Comparison of ENCODE assay signal across 22 mouse cellular contexts in the genomic region with DNA sequence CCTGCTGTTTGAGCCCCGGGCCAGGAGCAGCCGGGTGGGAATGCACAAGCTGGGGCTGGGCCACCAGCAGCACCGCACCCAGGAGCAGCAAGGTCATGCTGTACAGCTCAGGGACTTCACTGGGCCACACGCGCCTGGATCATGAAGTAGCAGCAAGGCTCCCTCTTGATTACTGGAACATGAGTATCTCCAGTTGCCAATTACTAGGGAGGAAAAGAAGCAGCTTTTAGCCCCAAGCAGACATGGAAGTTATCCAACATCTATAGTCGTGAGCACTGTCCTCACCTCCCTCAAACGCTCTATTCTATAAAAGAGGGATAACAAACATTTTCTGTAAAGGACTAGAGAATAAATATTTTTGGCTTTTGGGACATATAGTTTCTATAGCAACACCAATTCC.
A peak's percentile ranks its signal among the peaks of the same experiment; 100 is the strongest.
DNase-seq lines count a peak whose midpoint lies in the region; ATAC-seq and TF ChIP-seq lines count a peak whose summit lies in the region.
"Had no signal": no experiment of that assay in that cellular context is flagged by ENCODE, and none has a peak within 500 bp of the region (broad histone marks: within the 10 kb centered on the region; RNA-seq: fewer than 3 reads in every experiment).

No protein-coding gene starts in this region.

- no peaks in the 10 kb centered on the region for H3K9me3 ChIP-seq in hindbrain, embryonic 14.5 days (ENCODE audit: control insufficient read depth, low read length)
- H3K9me3 ChIP-seq in hindbrain, postnatal 0 days (ENCODE audit: low read length) = no peaks in the 10 kb centered on the region
- H3K9me3 ChIP-seq in midbrain, embryonic 11.5 days (ENCODE audit: control insufficient read depth, low read length) = no peaks in the 10 kb centered on the region
- no peaks in the 10 kb centered on the region for H3K9me3 ChIP-seq in midbrain, embryonic 16.5 days (replicated peaks; ENCODE audit: control insufficient read depth, low read length, poor library complexity, severe bottlenecking)
- H3K9me3 ChIP-seq: embryonic facial prominence, embryonic 12.5 days; embryonic facial prominence, embryonic 15.5 days; hindbrain, embryonic 13.5 days; intestine, embryonic 15.5 days had no signal

- H3K27me3 ChIP-seq in hindbrain, embryonic 14.5 days (ENCODE audit: control insufficient read depth, insufficient read depth, low read length) = no peaks in the 10 kb centered on the region
- H3K27me3 ChIP-seq in hindbrain, postnatal 0 days (ENCODE audit: insufficient read depth, low read length) = no peaks in the 10 kb centered on the region
- no peaks in the 10 kb centered on the region for H3K27me3 ChIP-seq in midbrain, embryonic 11.5 days (ENCODE audit: control insufficient read depth, insufficient read depth, low read length)
- no peaks in the 10 kb centered on the region for H3K27me3 ChIP-seq in midbrain, embryonic 16.5 days (ENCODE audit: control insufficient read depth, insufficient read depth, low read depth, low read length)
- H3K27me3 ChIP-seq: embryonic facial prominence, embryonic 12.5 days; embryonic facial prominence, embryonic 15.5 days; hindbrain, embryonic 13.5 days; intestine, embryonic 15.5 days had no signal

- H3K4me3 ChIP-seq in hindbrain, embryonic 14.5 days (replicated peaks; ENCODE audit: low read length) = no peak overlapping the region
- H3K4me3 ChIP-seq in hindbrain, postnatal 0 days (ENCODE audit: low read length) = no peak overlapping the region
- no peak overlapping the region for H3K4me3 ChIP-seq in midbrain, embryonic 11.5 days (ENCODE audit: low read depth, low read length)
- no peak overlapping the region for H3K4me3 ChIP-seq in midbrain, embryonic 16.5 days (ENCODE audit: low read depth, low read length)
- H3K4me3 ChIP-seq: embryonic facial prominence, embryonic 12.5 days; embryonic facial prominence, embryonic 15.5 days; hindbrain, embryonic 13.5 days; intestine, embryonic 15.5 days had no signal

- peak; percentile 51; the same call in 1 of the 2 replicates for ATAC-seq in hindbrain, embryonic 14.5 days (ENCODE audit: low FRiP score)
- no peak for ATAC-seq in hindbrain, postnatal 0 days
- no peak for ATAC-seq in midbrain, embryonic 11.5 days (ENCODE audit: low FRiP score)
- no peak for ATAC-seq in midbrain, embryonic 16.5 days
- ATAC-seq: CD4-positive, CD25-positive, alpha-beta regulatory T cell, adult 4 months; forebrain, embryonic 14.5 days; forebrain, postnatal 0 days; intestine, embryonic 15.5 days had no signal

- H3K4me1 ChIP-seq in hindbrain, embryonic 14.5 days (replicated peaks; ENCODE audit: control insufficient read depth, insufficient read depth, low read length) = no peaks in the 10 kb centered on the region
- H3K4me1 ChIP-seq in hindbrain, postnatal 0 days (ENCODE audit: insufficient read depth, low read length) = 0 out of 2 replicates have a peak, but pooled peaks cover under 1% of the 10 kb centered on the region
- no peaks in the 10 kb centered on the region for H3K4me1 ChIP-seq in midbrain, embryonic 11.5 days (ENCODE audit: control insufficient read depth, insufficient read depth, low read length)
- peaks cover under 1% of the 10 kb centered on the region; the same call in 1 of the 2 replicates for H3K4me1 ChIP-seq in midbrain, embryonic 16.5 days (ENCODE audit: control insufficient read depth, insufficient read depth, low read length)
- H3K4me1 ChIP-seq: embryonic facial prominence, embryonic 12.5 days; embryonic facial prominence, embryonic 15.5 days; hindbrain, embryonic 13.5 days; intestine, embryonic 15.5 days had no signal

- no peak overlapping the region for H3K27ac ChIP-seq in hindbrain, embryonic 14.5 days
- H3K27ac ChIP-seq in hindbrain, postnatal 0 days = no peak overlapping the region
- no peak overlapping the region for H3K27ac ChIP-seq in midbrain, embryonic 11.5 days (ENCODE audit: low read depth, low read length)
- H3K27ac ChIP-seq in midbrain, embryonic 16.5 days (ENCODE audit: low read length) = no peak overlapping the region; the same call in 1 of the 2 replicates
- H3K27ac ChIP-seq: embryonic facial prominence, embryonic 12.5 days; embryonic facial prominence, embryonic 15.5 days; hindbrain, embryonic 13.5 days; intestine, embryonic 15.5 days had no signal

- peak; percentile 34 for DNase-seq in cerebellum, adult 9-10 months
- DNase-seq in cerebellum, adult 11-12 months = no peak
- no peak for DNase-seq in hindbrain, embryonic 14.5 days (ENCODE audit: low spot score)
- no peak for DNase-seq in hindbrain, postnatal 0 days (ENCODE audit: low spot score)
- peak; percentile 47 for DNase-seq in midbrain, embryonic 11.5 days (ENCODE audit: low spot score, missing footprints)
- DNase-seq in brain, adult 2 months (ENCODE audit: low read depth, low spot score) = peak; percentile 56
- no peak for DNase-seq in heart, adult 18-20 months
- DNase-seq: adrenal gland, adult 2 months; adrenal gland, postnatal 14 days; cerebellum, adult 8-10 months; forebrain, postnatal 0 days; gastrocnemius, postnatal 10 days; gastrocnemius, postnatal 36 days; kidney, adult 11 months had no signal

- 90% methylated on average over 7 of the region's 7 CpGs for WGBS in hindbrain, embryonic 14.5 days
- 70% methylated on average over 7 of the region's 7 CpGs for WGBS in hindbrain, postnatal 0 days
- WGBS in midbrain, embryonic 11.5 days = 89% methylated on average over 7 of the region's 7 CpGs
- WGBS in midbrain, embryonic 16.5 days = 87% methylated on average over 7 of the region's 7 CpGs

- H3K9ac ChIP-seq in hindbrain, embryonic 14.5 days = no peak overlapping the region
- no peak overlapping the region for H3K9ac ChIP-seq in hindbrain, postnatal 0 days (replicated peaks; ENCODE audit: low read length)
- no peak overlapping the region for H3K9ac ChIP-seq in midbrain, embryonic 11.5 days (ENCODE audit: low read length)
- H3K9ac ChIP-seq in midbrain, embryonic 16.5 days (ENCODE audit: low read depth, low read length) = no peak overlapping the region
- H3K9ac ChIP-seq: embryonic facial prominence, embryonic 12.5 days; embryonic facial prominence, embryonic 15.5 days; forebrain, postnatal 0 days; hindbrain, embryonic 13.5 days; intestine, embryonic 15.5 days had no signal

- H3K4me2 ChIP-seq in hindbrain, embryonic 14.5 days (replicated peaks) = no peak overlapping the region
- no peak overlapping the region for H3K4me2 ChIP-seq in hindbrain, postnatal 0 days (ENCODE audit: low read depth, low read length)
- H3K4me2 ChIP-seq in midbrain, embryonic 11.5 days = no peak overlapping the region
- no peak overlapping the region for H3K4me2 ChIP-seq in midbrain, embryonic 16.5 days (ENCODE audit: low read length)
- H3K4me2 ChIP-seq: embryonic facial prominence, embryonic 12.5 days; embryonic facial prominence, embryonic 15.5 days; heart, embryonic 11.5 days; hindbrain, embryonic 13.5 days; intestine, embryonic 15.5 days had no signal

- H3K36me3 ChIP-seq in hindbrain, embryonic 14.5 days (replicated peaks; ENCODE audit: control insufficient read depth, insufficient read depth) = peaks cover 12% of the 10 kb centered on the region
- H3K36me3 ChIP-seq in hindbrain, postnatal 0 days (ENCODE audit: insufficient read depth, low read length) = no peaks in the 10 kb centered on the region
- no peaks in the 10 kb centered on the region for H3K36me3 ChIP-seq in midbrain, embryonic 11.5 days (ENCODE audit: control insufficient read depth, insufficient read depth, low read length)
- peaks cover 7% of the 10 kb centered on the region for H3K36me3 ChIP-seq in midbrain, embryonic 16.5 days (ENCODE audit: control insufficient read depth, insufficient read depth, low read length)

- TF ChIP-seq CTCF in hindbrain, postnatal 0 days (IDR thresholded peaks at IDR 0.05; ENCODE audit: low read depth) = no peak

Comparison
In these comparisons a context has a peak if more than half of its experiments do, and no peak if none do; other contexts are left out.
1. DNase-seq: peak in cerebellum, adult 9-10 months (single experiment), midbrain, embryonic 11.5 days (single experiment) and brain, adult 2 months (single experiment); none in cerebellum, adult 11-12 months (single experiment), hindbrain, embryonic 14.5 days (single experiment), hindbrain, postnatal 0 days (single experiment) and heart, adult 18-20 months (0 of 2).